In genomic region chr10:17931157-17931556, GRCm38 (mm10) we compare ENCODE assay signal across 10 mouse cellular contexts. TPM values are rescaled to one million over a fixed set of nuclear protein-coding genes. Genes with fewer than 3 reads are reported as not detected.
A peak's percentile ranks its signal among the peaks of the same experiment; 100 is the strongest.
DNase-seq lines count a peak whose midpoint lies in the region; ATAC-seq and TF ChIP-seq lines count a peak whose summit lies in the region.
"Had no signal": no experiment of that assay in that cellular context is flagged by ENCODE, and none has a peak within 500 bp of the region (broad histone marks: within the 10 kb centered on the region; RNA-seq: fewer than 3 reads in every experiment).

No protein-coding gene starts in this region.

- H3K36me3 ChIP-seq in forebrain, embryonic 12.5 days (replicated peaks) = no peaks in the 10 kb centered on the region
- H3K36me3 ChIP-seq in forebrain, embryonic 11.5 days (ENCODE audit: control insufficient read depth, insufficient read depth, low read length) = no peaks in the 10 kb centered on the region
- no peaks in the 10 kb centered on the region; the same call in 1 of the 2 replicates for H3K36me3 ChIP-seq in hindbrain, embryonic 15.5 days
- no peaks in the 10 kb centered on the region for H3K36me3 ChIP-seq in hindbrain, embryonic 12.5 days
- H3K36me3 ChIP-seq in G1E (replicated peaks) = peaks cover 3% of the 10 kb centered on the region
- no peaks in the 10 kb centered on the region for H3K36me3 ChIP-seq in limb, embryonic 15.5 days

- no peak overlapping the region for H3K4me2 ChIP-seq in forebrain, embryonic 12.5 days
- H3K4me2 ChIP-seq in forebrain, embryonic 11.5 days (ENCODE audit: low read depth, low read length, severe bottlenecking) = no peak overlapping the region
- no peak overlapping the region for H3K4me2 ChIP-seq in hindbrain, embryonic 15.5 days
- H3K4me2 ChIP-seq in hindbrain, embryonic 12.5 days (replicated peaks) = no peak overlapping the region
- no peak overlapping the region for H3K4me2 ChIP-seq in limb, embryonic 15.5 days
- H3K4me2 ChIP-seq: liver, embryonic 11.5 days had no signal

- no peak overlapping the region for H3K9ac ChIP-seq in forebrain, embryonic 12.5 days
- no peak overlapping the region for H3K9ac ChIP-seq in forebrain, embryonic 11.5 days (ENCODE audit: low read length)
- no peak overlapping the region for H3K9ac ChIP-seq in hindbrain, embryonic 15.5 days
- no peak overlapping the region for H3K9ac ChIP-seq in hindbrain, embryonic 12.5 days
- no peak overlapping the region for H3K9ac ChIP-seq in limb, embryonic 15.5 days

- 87% methylated on average over 1 of the region's 1 CpGs for WGBS in forebrain, embryonic 12.5 days
- 86% methylated on average over 1 of the region's 1 CpGs for WGBS in forebrain, embryonic 11.5 days
- WGBS in hindbrain, embryonic 15.5 days = 68% methylated on average over 1 of the region's 1 CpGs
- WGBS in hindbrain, embryonic 12.5 days = 79% methylated on average over 1 of the region's 1 CpGs
- 34% methylated on average over 1 of the region's 1 CpGs for WGBS in limb, embryonic 15.5 days

- no peak overlapping the region for H3K4me3 ChIP-seq in forebrain, embryonic 12.5 days (replicated peaks)
- H3K4me3 ChIP-seq in forebrain, embryonic 11.5 days (ENCODE audit: low read depth, low read length) = no peak overlapping the region
- H3K4me3 ChIP-seq in hindbrain, embryonic 15.5 days = no peak overlapping the region
- no peak overlapping the region for H3K4me3 ChIP-seq in hindbrain, embryonic 12.5 days
- no peak overlapping the region for H3K4me3 ChIP-seq in G1E (ENCODE audit: low read depth, low read length)
- no peak overlapping the region for H3K4me3 ChIP-seq in limb, embryonic 15.5 days

- DNase-seq in forebrain, embryonic 11.5 days (ENCODE audit: low spot score) = no peak
- DNase-seq in G1E (ENCODE audit: low spot score) = no peak
- no peak for DNase-seq in adrenal gland, adult 8-10 months

- TF ChIP-seq CTCF in G1E (IDR thresholded peaks at IDR 0.05; ENCODE audit: low read depth, low read length) = no peak

- no peak for ATAC-seq in forebrain, embryonic 12.5 days (ENCODE audit: low FRiP score)
- no peak for ATAC-seq in forebrain, embryonic 11.5 days (replicated peaks; ENCODE audit: low FRiP score)
- ATAC-seq in hindbrain, embryonic 15.5 days (ENCODE audit: low FRiP score, low read depth) = no peak
- ATAC-seq in hindbrain, embryonic 12.5 days (ENCODE audit: low FRiP score) = no peak
- peak; percentile 22; the same call in 1 of the 2 replicates for ATAC-seq in G1E (ENCODE audit: extremely low read depth, insufficient number of reproducible peaks, low FRiP score, poor library complexity, severe bottlenecking)
- no peak for ATAC-seq in limb, embryonic 15.5 days (ENCODE audit: insufficient number of reproducible peaks, low FRiP score, low TSS enrichment, low read depth)
- no peak for ATAC-seq in CD4-positive, CD25-positive, alpha-beta regulatory T cell, adult 4 months

- no peaks in the 10 kb centered on the region for H3K27me3 ChIP-seq in forebrain, embryonic 12.5 days
- H3K27me3 ChIP-seq in forebrain, embryonic 11.5 days (ENCODE audit: control insufficient read depth, insufficient read depth, low read length) = no peaks in the 10 kb centered on the region
- H3K27me3 ChIP-seq in hindbrain, embryonic 15.5 days = no peaks in the 10 kb centered on the region
- H3K27me3 ChIP-seq in hindbrain, embryonic 12.5 days = no peaks in the 10 kb centered on the region
- H3K27me3 ChIP-seq in G1E (ENCODE audit: insufficient read depth, low read length) = no peaks in the 10 kb centered on the region
- H3K27me3 ChIP-seq in limb, embryonic 15.5 days = no peaks in the 10 kb centered on the region

- peak overlapping the region; percentile 6; the same call in 1 of the 2 replicates for H3K27ac ChIP-seq in forebrain, embryonic 12.5 days
- no peak overlapping the region for H3K27ac ChIP-seq in forebrain, embryonic 11.5 days (ENCODE audit: low read depth, low read length)
- H3K27ac ChIP-seq in hindbrain, embryonic 15.5 days (replicated peaks) = 0 out of 2 replicates have a peak overlapping the region, but pooled peaks have one; percentile 24
- no peak overlapping the region for H3K27ac ChIP-seq in hindbrain, embryonic 12.5 days
- H3K27ac ChIP-seq in limb, embryonic 15.5 days = peak overlapping the region; percentile 57
- H3K27ac ChIP-seq: kidney, postnatal 0 days had no signal

- H3K9me3 ChIP-seq in forebrain, embryonic 12.5 days = no peaks in the 10 kb centered on the region
- no peaks in the 10 kb centered on the region for H3K9me3 ChIP-seq in forebrain, embryonic 11.5 days (ENCODE audit: control insufficient read depth, low read length)
- H3K9me3 ChIP-seq in hindbrain, embryonic 15.5 days = no peaks in the 10 kb centered on the region
- H3K9me3 ChIP-seq in hindbrain, embryonic 12.5 days (replicated peaks) = no peaks in the 10 kb centered on the region
- H3K9me3 ChIP-seq in G1E (replicated peaks) = no peaks in the 10 kb centered on the region
- no peaks in the 10 kb centered on the region for H3K9me3 ChIP-seq in limb, embryonic 15.5 days

- peaks cover 11% of the 10 kb centered on the region for H3K4me1 ChIP-seq in forebrain, embryonic 12.5 days
- H3K4me1 ChIP-seq in forebrain, embryonic 11.5 days (replicated peaks; ENCODE audit: control insufficient read depth, insufficient read depth, low read length) = no peaks in the 10 kb centered on the region
- peaks cover 17% of the 10 kb centered on the region for H3K4me1 ChIP-seq in hindbrain, embryonic 15.5 days (replicated peaks)
- peaks cover 7% of the 10 kb centered on the region; the same call in 1 of the 2 replicates for H3K4me1 ChIP-seq in hindbrain, embryonic 12.5 days
- no peaks in the 10 kb centered on the region; the same call in 1 of the 2 replicates for H3K4me1 ChIP-seq in G1E (ENCODE audit: insufficient read depth, low read depth, low read length)
- peaks cover 15% of the 10 kb centered on the region for H3K4me1 ChIP-seq in limb, embryonic 15.5 days

RNA-seq across cellular contexts. Expression of gene Heca, which starts 16.7 kb away (rescaled TPM):
- polyA plus RNA-seq in forebrain, embryonic 12.5 days (2016; fragmentation: Nextera tagmentation; extraction: Ambion mirVana) = 4.6 and 5.7 TPM in 2 replicates
- 3.9 and 4.8 TPM in 2 replicates for polyA plus RNA-seq in forebrain, embryonic 11.5 days (2014; fragmentation: Nextera tagmentation; extraction: Ambion mirVana)
- 4.7 and 4.9 TPM in 2 replicates for polyA plus RNA-seq in hindbrain, embryonic 15.5 days (2015; fragmentation: Nextera tagmentation; extraction: Ambion mirVana)
- 5.4 and 5.8 TPM in 2 replicates for polyA plus RNA-seq in hindbrain, embryonic 12.5 days (2016; fragmentation: Nextera tagmentation; extraction: Ambion mirVana)
- total RNA-seq in G1E (2014; fragmentation: Nextera tagmentation) (27.0 and 27.5 TPM in 2 replicates), G1E (2017) (34.2 and 37.6 TPM in 2 replicates)
- 7.7 and 8.6 TPM in 2 replicates for polyA plus RNA-seq in G1E (2012)
- 5.8 and 7.3 TPM in 2 replicates for polyA plus RNA-seq in limb, embryonic 15.5 days (2015; fragmentation: Nextera tagmentation; extraction: Ambion mirVana)
- polyA plus RNA-seq in CD4-positive, CD25-positive, alpha-beta regulatory T cell, adult 4 months (2017; shearing (Covaris generic)) = 10 to 100 TPM; 29.1 to 36.7 TPM
- total RNA-seq in adrenal gland, adult 8-10 months (2022) = 10 to 100 TPM; 22.5 to 42.2 (median 30.2) TPM

Comparison
In these comparisons a context has a peak if more than half of its experiments do, and no peak if none do; other contexts are left out.
1. H3K27ac ChIP-seq: peak in forebrain, embryonic 12.5 days (single experiment), hindbrain, embryonic 15.5 days (single experiment) and limb, embryonic 15.5 days (single experiment); none in forebrain, embryonic 11.5 days (single experiment) and hindbrain, embryonic 12.5 days (single experiment).